In genomic region chr17:80846996-80847810, GRCm38 (mm10) we compare ENCODE assay signal across 10 mouse cellular contexts.
A peak's percentile ranks its signal among the peaks of the same experiment; 100 is the strongest.
DNase-seq lines count a peak whose midpoint lies in the region; ATAC-seq and TF ChIP-seq lines count a peak whose summit lies in the region.
"Had no signal": no experiment of that assay in that cellular context is flagged by ENCODE, and none has a peak within 500 bp of the region (broad histone marks: within the 10 kb centered on the region; RNA-seq: fewer than 3 reads in every experiment).

No protein-coding gene starts in this region.

- DNase-seq in kidney, adult 2 months, result peak; percentile 73
- peak; percentile 20 for DNase-seq in right cerebral cortex, postnatal 14 days
- no peak for DNase-seq in spleen, postnatal 10 days (ENCODE audit: low spot score in 2 of 2)
- DNase-seq in adrenal gland, adult 18-20 months (ENCODE audit: low spot score in 2 of 2), result no peak
- DNase-seq: liver, embryonic 13.5 days had no signal

- no peak overlapping the region for H3K4me3 ChIP-seq in kidney, adult 2 months (ENCODE audit: insufficient read depth, low read depth, low read length)
- no peak overlapping the region for H3K4me3 ChIP-seq in kidney, embryonic 15.5 days (replicated peaks)
- H3K4me3 ChIP-seq in forebrain, embryonic 16.5 days (replicated peaks; ENCODE audit: low read length), result peak overlapping the region; percentile 26
- H3K4me3 ChIP-seq in intestine, postnatal 0 days (ENCODE audit: low read depth, low read length), result no peak overlapping the region
- H3K4me3 ChIP-seq: embryonic facial prominence, embryonic 15.5 days; liver, embryonic 13.5 days had no signal

- no peak overlapping the region for H3K4me2 ChIP-seq in kidney, embryonic 15.5 days
- H3K4me2 ChIP-seq in forebrain, embryonic 16.5 days (ENCODE audit: low read length), result peak overlapping the region; percentile 52
- H3K4me2 ChIP-seq in intestine, postnatal 0 days (replicated peaks; ENCODE audit: low read depth), result peak overlapping the region; percentile 37
- H3K4me2 ChIP-seq: embryonic facial prominence, embryonic 15.5 days; liver, embryonic 13.5 days had no signal

- no peak for ATAC-seq in kidney, embryonic 15.5 days (replicated peaks; ENCODE audit: low FRiP score)
- peak; percentile 91 for ATAC-seq in cerebellum, adult (ENCODE audit: insufficient number of reproducible peaks, low FRiP score, low TSS enrichment)
- ATAC-seq in forebrain, embryonic 16.5 days, result peak; percentile 91
- peak; percentile 41; the same call in 1 of the 2 replicates for ATAC-seq in intestine, postnatal 0 days

- H3K9ac ChIP-seq in kidney, embryonic 15.5 days, result no peak overlapping the region
- peak overlapping the region; percentile 26; the same call in 1 of the 2 replicates for H3K9ac ChIP-seq in forebrain, embryonic 16.5 days (replicated peaks; ENCODE audit: low read depth, low read length)
- H3K9ac ChIP-seq in intestine, postnatal 0 days (ENCODE audit: low read depth, low read length), result no peak overlapping the region
- H3K9ac ChIP-seq: embryonic facial prominence, embryonic 15.5 days; liver, embryonic 13.5 days had no signal

- TF ChIP-seq CTCF in kidney, adult 2 months (conservative IDR thresholded peaks at IDR 0.05; ENCODE audit: insufficient read depth, insufficient read length, low read depth, low read length), result 0 out of 2 replicates have a peak, but pooled peaks have one; percentile 26
- peak; percentile 50 for TF ChIP-seq CTCF in intestine, postnatal 0 days (IDR thresholded peaks at IDR 0.05; ENCODE audit: low read depth)

- no peaks in the 10 kb centered on the region for H3K4me1 ChIP-seq in kidney, adult 2 months (ENCODE audit: control insufficient read depth, insufficient read depth, low read length)
- no peaks in the 10 kb centered on the region for H3K4me1 ChIP-seq in kidney, embryonic 15.5 days
- H3K4me1 ChIP-seq in forebrain, embryonic 16.5 days (replicated peaks; ENCODE audit: control insufficient read depth, insufficient read depth, low read length), result peaks cover 16% of the 10 kb centered on the region
- H3K4me1 ChIP-seq in intestine, postnatal 0 days (replicated peaks; ENCODE audit: control insufficient read depth, insufficient read depth, low read length), result no peaks in the 10 kb centered on the region
- H3K4me1 ChIP-seq: embryonic facial prominence, embryonic 15.5 days; liver, embryonic 13.5 days had no signal

- 72% methylated on average over 23 of the region's 23 CpGs for WGBS in kidney, adult 2 months
- WGBS in kidney, embryonic 15.5 days, result 76% methylated on average over 23 of the region's 23 CpGs
- 33% methylated on average over 23 of the region's 23 CpGs for WGBS in forebrain, embryonic 16.5 days
- WGBS in intestine, postnatal 0 days, result 49% methylated on average over 23 of the region's 23 CpGs

- no peaks in the 10 kb centered on the region for H3K36me3 ChIP-seq in kidney, adult 2 months (ENCODE audit: control insufficient read depth, insufficient read depth, low read length)
- H3K36me3 ChIP-seq in kidney, embryonic 15.5 days, result no peaks in the 10 kb centered on the region
- no peaks in the 10 kb centered on the region for H3K36me3 ChIP-seq in forebrain, embryonic 16.5 days (ENCODE audit: control insufficient read depth, insufficient read depth)
- H3K36me3 ChIP-seq in intestine, postnatal 0 days (ENCODE audit: control insufficient read depth, insufficient read depth), result no peaks in the 10 kb centered on the region
- H3K36me3 ChIP-seq: embryonic facial prominence, embryonic 15.5 days; liver, embryonic 13.5 days had no signal

- H3K27ac ChIP-seq in kidney, adult 2 months (ENCODE audit: insufficient read depth, low read depth, low read length), result no peak overlapping the region
- no peak overlapping the region for H3K27ac ChIP-seq in kidney, embryonic 15.5 days
- peak overlapping the region; percentile 24; the same call in 1 of the 2 replicates for H3K27ac ChIP-seq in forebrain, embryonic 16.5 days (ENCODE audit: low read length)
- no peak overlapping the region for H3K27ac ChIP-seq in intestine, postnatal 0 days (ENCODE audit: low read depth, low read length)
- H3K27ac ChIP-seq: embryonic facial prominence, embryonic 15.5 days; liver, embryonic 13.5 days had no signal

- TF ChIP-seq POLR2A in kidney, adult 2 months (IDR thresholded peaks at IDR 0.05; ENCODE audit: low read depth, low read length), result no peak

- no peaks in the 10 kb centered on the region for H3K27me3 ChIP-seq in kidney, adult 2 months (replicated peaks; ENCODE audit: control insufficient read depth, insufficient read depth, low read length)
- no peaks in the 10 kb centered on the region for H3K27me3 ChIP-seq in kidney, embryonic 15.5 days
- no peaks in the 10 kb centered on the region for H3K27me3 ChIP-seq in forebrain, embryonic 16.5 days (replicated peaks; ENCODE audit: control insufficient read depth, insufficient read depth, low read length)
- H3K27me3 ChIP-seq in intestine, postnatal 0 days (replicated peaks; ENCODE audit: control insufficient read depth, insufficient read depth, low read length), result no peaks in the 10 kb centered on the region
- H3K27me3 ChIP-seq: embryonic facial prominence, embryonic 15.5 days; liver, embryonic 13.5 days had no signal

- no peaks in the 10 kb centered on the region for H3K9me3 ChIP-seq in kidney, embryonic 15.5 days (replicated peaks)
- no peaks in the 10 kb centered on the region for H3K9me3 ChIP-seq in forebrain, embryonic 16.5 days (ENCODE audit: control insufficient read depth, low read length)
- no peaks in the 10 kb centered on the region for H3K9me3 ChIP-seq in intestine, postnatal 0 days (ENCODE audit: control insufficient read depth)
- H3K9me3 ChIP-seq: embryonic facial prominence, embryonic 15.5 days; liver, embryonic 13.5 days had no signal

Comparison
In these comparisons a context has a peak if more than half of its experiments do, and no peak if none do; other contexts are left out.
1. DNase-seq: peak in kidney, adult 2 months (single experiment) and right cerebral cortex, postnatal 14 days (single experiment); none in spleen, postnatal 10 days (0 of 2) and adrenal gland, adult 18-20 months (0 of 2).